Mouse (Mus musculus) left cerebral cortex, postnatal 14 days (tissue): ENCODE results near the gene Ccdc32. TPM values are rescaled to one million over a fixed set of nuclear protein-coding genes. Genes with fewer than 3 reads are reported as not detected.
"Not testable (repeated sequence)": the region's sequence is repeated elsewhere in the genome, so short reads cannot be mapped to it uniquely, and the experiment has no call there.

Experiments
- DNase-seq, 2 experiments: peaks; one replicate each; pipeline ENCODE4 v3.0.0; 2021 to 2022; ENCODE audit warnings: low spot score in 2 of 2, mixed read lengths in 1 of 2
- intact Hi-C: fragments of 180-260 bp; cut with DNase I; formaldehyde crosslinking; loops from one replicate; pipeline ENCODE4 v1.15.1; 2025
- total RNA-seq, 2 experiments: library from RNA; stranded (reverse); gene quantifications; 2 replicates each; pipeline ENCODE4 v1.2.3; 2021

Gene Ccdc32
- total RNA-seq, 2 experiments from 2014 or later: 60.2 TPM

- no peak for DNase-seq
- intact Hi-C loops: no loop called here
These were observed 11.5 kb downstream of the Ccdc32 start for GRCm38 (mm10) chr2:119017647-119018046.

DNA sequence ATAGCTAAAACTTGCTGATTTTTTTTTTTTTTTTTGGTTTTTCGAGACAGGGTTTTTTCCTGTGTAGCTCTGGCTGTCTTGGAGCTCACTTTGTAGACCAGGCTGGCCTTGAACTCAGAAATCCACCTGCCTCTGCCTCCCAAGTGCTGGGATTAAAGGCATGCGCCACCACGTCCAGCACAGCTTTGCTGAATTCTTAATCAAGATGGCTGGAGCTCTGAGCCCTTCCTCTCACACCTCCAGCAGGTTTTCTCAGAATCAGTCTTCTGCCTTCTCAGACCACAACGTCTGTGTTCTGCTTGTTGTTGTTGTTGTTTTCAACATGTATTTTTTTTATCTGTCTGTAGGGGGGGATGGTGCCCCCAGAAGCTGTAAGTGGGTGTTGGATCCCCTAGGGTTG is 12.9 kb downstream of the Ccdc32 start:
- DNase-seq, intact Hi-C loops: not testable (repeated sequence)

- no peak for DNase-seq
- intact Hi-C loops: no loop called here
These were observed 13.5 kb downstream of the Ccdc32 start for GRCm38 (mm10) chr2:119015604-119016180.

DNA sequence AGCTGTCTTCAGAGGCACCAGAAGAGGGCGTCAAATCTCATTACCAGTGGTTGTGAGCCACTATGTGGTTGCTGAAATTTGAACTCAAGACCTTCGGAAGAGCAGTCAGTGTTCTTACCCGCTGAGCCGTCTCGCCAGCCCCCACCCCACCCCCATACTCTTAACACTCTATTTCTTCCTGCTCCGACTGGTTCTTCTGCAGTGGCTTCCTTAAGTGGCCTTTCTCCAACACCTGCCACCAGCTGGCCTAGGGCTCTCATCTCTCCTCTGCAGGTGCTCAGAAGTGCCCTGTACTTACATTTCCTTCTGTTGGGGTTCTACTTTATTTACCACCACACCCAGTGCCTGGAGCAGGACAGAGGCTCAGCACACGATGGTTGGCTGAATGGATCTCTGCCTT is 14.2 kb downstream of the Ccdc32 start:
- intact Hi-C loops: no loop called here
- DNase-seq: no peak

GRCm38 (mm10) chr2:119009376-119009775 is 19.8 kb downstream of the Ccdc32 start:
- intact Hi-C loops: no loop called here
- no peak for DNase-seq

DNA sequence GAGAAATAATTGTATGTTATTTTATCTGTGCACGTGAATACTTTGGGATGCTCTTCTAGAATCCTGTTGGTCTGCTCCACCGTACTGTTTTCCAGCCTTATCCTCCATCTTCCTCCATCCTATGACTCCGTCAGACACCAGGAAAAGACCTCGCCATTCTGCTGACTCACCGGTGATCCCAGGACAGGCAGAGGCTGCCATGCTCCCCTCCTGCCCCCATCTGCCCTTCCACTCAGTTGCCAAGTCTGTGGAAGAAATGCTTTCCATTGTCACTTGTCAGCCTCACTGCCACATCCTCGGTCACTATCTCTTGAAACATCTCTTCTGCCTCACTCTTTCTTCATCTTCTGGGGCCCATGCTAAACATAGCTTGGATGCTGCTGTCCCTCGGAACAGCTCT is 22.3 kb downstream of the Ccdc32 start:
- intact Hi-C loops: no loop called here
- no peak for DNase-seq

DNA sequence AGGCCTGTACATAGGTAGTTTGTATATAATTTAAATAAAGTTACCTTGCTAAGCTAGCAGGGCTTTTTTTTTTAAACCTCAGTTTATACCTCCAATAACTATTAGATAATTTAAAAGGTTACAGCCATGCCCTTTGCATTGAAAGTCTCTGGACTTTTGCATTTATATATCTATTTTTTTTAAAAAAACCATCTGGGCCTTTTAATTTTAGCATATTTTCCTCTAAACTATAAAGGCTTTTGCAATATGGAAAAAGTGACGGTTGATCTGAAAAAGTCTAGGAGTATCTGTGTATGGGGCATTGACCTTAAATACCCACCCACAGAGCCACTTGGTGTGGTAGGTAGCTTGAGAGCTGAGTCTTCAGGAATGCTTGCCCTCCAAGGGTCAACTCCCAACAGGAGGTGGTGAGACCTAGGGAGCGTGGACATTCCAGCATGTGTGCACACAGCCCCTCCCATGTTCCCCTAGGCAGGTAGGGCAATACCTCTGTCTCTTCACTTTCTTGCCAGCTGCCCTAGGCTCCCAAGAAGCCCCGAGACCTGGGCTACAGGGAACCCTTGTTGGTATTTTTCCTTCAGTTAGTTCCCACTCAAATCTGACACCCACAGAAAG is 30.1 kb downstream of the Ccdc32 start:
- intact Hi-C loops: no loop called here
- DNase-seq: no peak

GRCm38 (mm10) chr2:118998115-118998866 is 30.9 kb downstream of the Ccdc32 start:
- intact Hi-C loops: no loop called here
- DNase-seq: no peak

GRCm38 (mm10) chr2:118996798-118997105 is 32.4 kb downstream of the Ccdc32 start:
- intact Hi-C loops: no loop called here
- DNase-seq: no peak

GRCm38 (mm10) chr2:118995919-118996797 is 33.0 kb downstream of the Ccdc32 start:
- DNase-seq: peak in 1 of 2 experiments; percentile 31
- intact Hi-C loops: no loop called here

GRCm38 (mm10) chr2:118995490-118995889 is 33.7 kb downstream of the Ccdc32 start:
- intact Hi-C loops: no loop called here
- DNase-seq: peak; percentile 26 to 62

- intact Hi-C loops: no loop called here
- DNase-seq: no peak
These were observed 45.4 kb downstream of the Ccdc32 start for GRCm38 (mm10) chr2:118983812-118984211.

- no peak for DNase-seq
- intact Hi-C loops: no loop called here
These were observed 48.4 kb downstream of the Ccdc32 start for GRCm38 (mm10) chr2:118980841-118981240.

DNA sequence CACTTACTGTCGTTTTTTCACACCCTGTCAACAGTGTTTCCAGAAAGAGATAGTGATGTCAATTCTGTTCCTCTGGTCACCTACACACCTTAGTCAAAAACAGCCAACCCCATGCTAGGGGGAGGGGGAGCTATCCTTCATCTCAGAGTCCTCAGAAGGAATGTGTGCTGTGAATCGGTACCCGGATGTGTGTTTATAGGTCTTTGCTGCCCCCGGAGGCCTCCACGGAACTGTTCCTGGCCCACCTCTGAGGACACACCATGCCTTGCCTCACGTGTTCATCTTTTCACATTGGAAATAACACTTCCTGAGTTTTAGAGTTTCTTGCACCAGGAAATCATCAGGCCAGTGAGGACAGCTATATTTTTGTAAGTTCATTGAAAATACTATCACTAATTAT is 51.1 kb downstream of the Ccdc32 start:
- intact Hi-C loops: no loop called here
- no peak for DNase-seq

DNA sequence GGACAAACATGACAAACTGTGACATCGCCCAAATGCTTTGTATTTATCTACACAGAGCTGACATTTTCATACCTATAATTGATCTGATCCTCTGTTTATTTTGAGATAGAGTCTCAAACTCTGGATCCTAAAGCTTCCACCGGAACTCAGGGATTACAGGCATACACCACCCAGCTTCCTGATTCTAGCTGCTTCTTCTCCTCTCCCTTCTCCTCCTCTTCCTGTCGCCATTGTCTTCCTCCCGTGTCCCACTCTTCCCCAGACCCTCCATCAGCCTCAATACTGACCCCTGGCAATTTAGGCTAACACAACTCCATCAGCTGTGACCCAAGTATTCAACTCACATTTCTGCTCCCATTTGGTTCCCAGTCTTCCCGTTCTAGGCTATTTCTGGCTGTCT is 52.3 kb downstream of the Ccdc32 start:
- no peak for DNase-seq
- intact Hi-C loops: no loop called here

DNA sequence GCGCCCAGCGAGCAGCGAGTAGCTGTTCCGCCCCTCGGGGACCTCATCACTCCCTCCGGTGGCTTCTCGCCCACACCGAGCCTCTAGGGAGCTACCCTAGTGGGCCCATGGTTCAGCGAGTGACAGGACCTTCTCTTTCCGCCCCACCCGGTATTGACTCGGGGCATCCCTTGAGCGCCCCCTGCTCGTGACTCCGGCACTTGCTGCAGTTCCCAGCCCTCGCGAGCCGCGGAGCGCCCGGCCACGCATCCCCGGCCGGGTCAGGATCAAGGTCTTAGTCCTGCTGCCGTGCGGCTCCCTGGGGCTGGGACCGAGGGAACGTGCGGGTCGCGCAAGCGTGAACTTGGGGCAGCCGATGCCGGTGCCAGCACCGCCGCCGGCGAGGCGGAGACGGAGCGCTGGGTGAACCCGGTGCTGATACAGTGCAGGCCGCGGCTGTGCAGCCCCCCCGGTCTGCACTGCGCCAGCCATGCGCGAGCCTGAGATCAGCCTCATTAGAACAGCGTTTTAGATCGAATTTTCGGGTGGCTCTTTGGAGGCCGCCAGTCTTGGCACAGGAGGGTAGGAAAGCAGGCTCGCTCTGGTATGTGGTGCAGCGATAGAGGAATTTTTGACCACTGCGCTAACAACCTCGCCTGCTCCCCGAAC is 52.8 kb downstream of the Ccdc32 start:
- peak; percentile 68 to 79 for DNase-seq
- intact Hi-C loops: no loop called here

DNA sequence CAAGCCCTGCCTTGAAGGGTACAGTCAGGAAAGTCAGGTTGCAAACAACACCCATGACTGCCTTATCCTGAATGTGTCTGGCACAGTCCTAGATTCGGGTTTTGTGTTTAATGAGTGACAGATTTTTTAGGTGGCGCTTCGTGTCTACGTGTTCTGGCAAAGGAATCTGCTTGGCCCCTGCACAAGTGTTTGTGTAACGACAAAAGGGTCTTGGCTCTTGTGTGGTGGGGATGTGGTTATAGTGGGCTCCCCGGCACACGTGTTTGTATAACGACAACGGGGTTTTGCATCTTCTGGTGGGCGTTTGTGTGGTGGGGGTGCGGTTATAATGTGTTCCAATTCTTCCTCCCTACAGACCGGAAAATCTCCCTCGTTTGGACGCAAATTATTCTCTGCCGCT is 53.3 kb downstream of the Ccdc32 start:
- peak in 1 of 2 experiments; percentile 25 for DNase-seq
- intact Hi-C loops: no loop called here

- intact Hi-C loops: loop anchor here (1.0 kb wide), 1 partner anchor 72 kb away; no protein-coding TSS in a partner anchor
These were observed 56.4 kb downstream of the Ccdc32 start for GRCm38 (mm10) chr2:118972687-118973376.

GRCm38 (mm10) chr2:118972048-118972447 is 57.1 kb downstream of the Ccdc32 start:
- intact Hi-C loops: loop anchor here (1.0 kb wide), 1 partner anchor 71 kb away; no protein-coding TSS in a partner anchor
- no peak for DNase-seq

More at GRCm38 (mm10) chr2:118972687-118973376, 56.4 kb downstream of the Ccdc32 start:
- DNase-seq: peak; percentile 82 to 90
